Mouse (Mus musculus): ENCODE data around the gene Abcg3. TPM values are rescaled to one million over a fixed set of nuclear protein-coding genes. Genes with fewer than 3 reads are reported as not detected.

Gene Abcg3
- polyA plus RNA-seq, 1 experiment = not detected

Other genes with a start within 250 kb of the Abcg3 start
- gene Zfp951, start 122.6 kb downstream of the Abcg3 start, polyA plus RNA-seq (2012; fragmentation: generic; extraction: Trizol) = 0.13 TPM
- not detected for gene Gbp9, start 156.8 kb upstream of the Abcg3 start, polyA plus RNA-seq (2012; fragmentation: generic; extraction: Trizol)
- gene Gbp8, start 156.8 kb upstream of the Abcg3 start, polyA plus RNA-seq (2012; fragmentation: generic; extraction: Trizol) = not detected
- gene Gbp4, start 156.9 kb upstream of the Abcg3 start, polyA plus RNA-seq (2012; fragmentation: generic; extraction: Trizol) = not detected